Mouse (Mus musculus) heart, embryonic 13.5 days (tissue): ENCODE results near the gene Hectd3. TPM values are rescaled to one million over a fixed set of nuclear protein-coding genes. Genes with fewer than 3 reads are reported as not detected.

Source experiments
- ATAC-seq: fragments of 200-750 bp; cut with Nextera tagmentation; 2 replicates; pipeline ENCODE4 v1.8.0; 2017; ENCODE audit warnings: moderate TSS enrichment; ENCODE audit not compliant: insufficient number of reproducible peaks, low FRiP score, low TSS enrichment; ENCODE audit errors: extremely low read depth
- H3K27ac ChIP-seq: fragments of 300-500 bp; sonication (generic); replicated peaks from 2 replicates; pipeline ENCODE4 v1.5.1; 2015; ENCODE audit warnings: moderate library complexity, mild to moderate bottlenecking, inconsistent platforms
- H3K27me3 ChIP-seq: fragments of 300-500 bp; sonication (generic); replicated peaks from 2 replicates; pipeline ENCODE4 v1.6.1; 2015; ENCODE audit warnings: mild to moderate bottlenecking, inconsistent platforms
- H3K36me3 ChIP-seq: fragments of 300-500 bp; sonication (generic); 2 replicates; pipeline ENCODE4 v1.6.1; 2015; ENCODE audit warnings: mild to moderate bottlenecking, inconsistent platforms
- H3K4me1 ChIP-seq: fragments of 300-500 bp; sonication (generic); 2 replicates; pipeline ENCODE4 v1.6.1; 2015; ENCODE audit warnings: inconsistent platforms
- H3K4me2 ChIP-seq: fragments of 300-500 bp; sonication (generic); 2 replicates; pipeline ENCODE4 v1.6.1; 2015; ENCODE audit warnings: inconsistent platforms, mild to moderate bottlenecking, moderate library complexity
- H3K4me3 ChIP-seq: fragments of 300-500 bp; sonication (generic); 2 replicates; pipeline ENCODE4 v1.5.1; 2015; ENCODE audit warnings: moderate library complexity, mild to moderate bottlenecking, inconsistent platforms
- H3K9ac ChIP-seq: fragments of 300-500 bp; sonication (generic); 2 replicates; pipeline ENCODE4 v1.6.1; 2015; ENCODE audit warnings: inconsistent platforms, mild to moderate bottlenecking, moderate library complexity
- H3K9me3 ChIP-seq: fragments of 300-500 bp; sonication (generic); 2 replicates; pipeline ENCODE4 v1.6.1; 2016; ENCODE audit warnings: inconsistent platforms
- WGBS: fragments of 180-500 bp; shearing (Covaris S2); methylation state at CpG from one replicate; pipeline ENCODE4 v1.1.7; 2015; ENCODE audit warnings: mixed read lengths; 5-methylcytosine and 5-hydroxymethylcytosine counted together
- polyA plus RNA-seq: library from polyadenylated mRNA; unstranded; fragments of >200 nt; fragmentation: Nextera tagmentation; extraction: Ambion mirVana; gene quantifications from 2 replicates; pipeline ENCODE4 v1.2.1, GENCODE M21; 2015

The Hectd3 gene
- 5.1 and 6.0 TPM in 2 replicates for polyA plus RNA-seq

GRCm38 (mm10) chr4:116995131-116995797, at the start of gene Hectd3:
Gene Hectd3 (plus strand): TSS chr4:116995317.
- no peaks in the 10 kb centered on the region for H3K9me3 ChIP-seq
- ATAC-seq = peak; percentile 52
- H3K27ac ChIP-seq = peak within 1 kb of the TSS; percentile 75
- H3K36me3 ChIP-seq = peaks cover 40% of the 10 kb centered on the region
- peaks cover 30% of the 10 kb centered on the region for H3K4me1 ChIP-seq
- peak within 1 kb of the TSS; percentile 94 for H3K4me2 ChIP-seq
- peak within 1 kb of the TSS; percentile 93 for H3K9ac ChIP-seq
- H3K4me3 ChIP-seq = peak within 1 kb of the TSS; percentile 90
- 1% methylated on average over 58 of the region's 58 CpGs for WGBS
- H3K27me3 ChIP-seq = peaks cover 8% of the 10 kb centered on the region; the same call in 1 of the 2 replicates

- no peak for ATAC-seq
- Histone ChIP-seq H3K4me3 (no peak overlapping the region), H3K9ac (no peak overlapping the region), H3K9me3 (no peaks in the 10 kb centered on the region), H3K36me3 (no peaks in the 10 kb centered on the region), H3K27me3 (no peaks in the 10 kb centered on the region), H3K4me1 (no peaks in the 10 kb centered on the region), H3K4me2 (no peak overlapping the region), H3K27ac (no peak overlapping the region)
- 19% methylated on average over 1 of the region's 1 CpGs for WGBS
Observed at GRCm38 (mm10) chr4:116951642-116952041, 43.5 kb upstream of the Hectd3 start.

- Histone ChIP-seq H3K27ac (no peak overlapping the region), H3K36me3 (no peaks in the 10 kb centered on the region), H3K4me2 (no peak overlapping the region), H3K27me3 (no peaks in the 10 kb centered on the region), H3K9ac (no peak overlapping the region), H3K4me3 (no peak overlapping the region), H3K4me1 (no peaks in the 10 kb centered on the region), H3K9me3 (no peaks in the 10 kb centered on the region)
- no peak for ATAC-seq
- WGBS = 80% methylated on average over 7 of the region's 7 CpGs
Observed at GRCm38 (mm10) chr4:116954951-116955350, 40.2 kb upstream of the Hectd3 start.

- H3K9ac ChIP-seq = no peak overlapping the region
- no peaks in the 10 kb centered on the region for H3K9me3 ChIP-seq
- no peaks in the 10 kb centered on the region for H3K27me3 ChIP-seq
- no peak overlapping the region for H3K4me3 ChIP-seq
- no peaks in the 10 kb centered on the region for H3K4me1 ChIP-seq
- H3K4me2 ChIP-seq = no peak overlapping the region
- ATAC-seq = no peak
- no peaks in the 10 kb centered on the region for H3K36me3 ChIP-seq
- H3K27ac ChIP-seq = no peak overlapping the region
- WGBS = 59% methylated on average over 2 of the region's 2 CpGs
Observed at GRCm38 (mm10) chr4:116976503-116976902, 18.6 kb upstream of the Hectd3 start.

- WGBS = 78% methylated on average over 7 of the region's 7 CpGs
- Histone ChIP-seq H3K4me1 (peaks cover 11% of the 10 kb centered on the region), H3K4me3 (no peak overlapping the region), H3K27ac (no peak overlapping the region), H3K4me2 (no peak overlapping the region), H3K27me3 (no peaks in the 10 kb centered on the region), H3K9me3 (no peaks in the 10 kb centered on the region), H3K36me3 (peaks cover 15% of the 10 kb centered on the region), H3K9ac (no peak overlapping the region)
- ATAC-seq = no peak
Observed at GRCm38 (mm10) chr4:116985681-116986080, 9.4 kb upstream of the Hectd3 start.

- Histone ChIP-seq H3K36me3 (peaks cover 19% of the 10 kb centered on the region), H3K4me1 (peaks cover 11% of the 10 kb centered on the region), H3K27ac (no peak overlapping the region), H3K27me3 (no peaks in the 10 kb centered on the region), H3K4me3 (no peak overlapping the region), H3K9ac (no peak overlapping the region), H3K4me2 (no peak overlapping the region), H3K9me3 (no peaks in the 10 kb centered on the region)
- ATAC-seq = no peak; the same call in 1 of the 2 replicates
- 45% methylated on average over 17 of the region's 17 CpGs for WGBS
Observed at GRCm38 (mm10) chr4:116986400-116987121, 8.6 kb upstream of the Hectd3 start.

- ATAC-seq = no peak
- 68% methylated on average over 5 of the region's 5 CpGs for WGBS
- Histone ChIP-seq H3K36me3 (peaks cover 20% of the 10 kb centered on the region), H3K27ac (no peak overlapping the region), H3K4me3 (no peak overlapping the region), H3K9ac (no peak overlapping the region), H3K4me1 (peaks cover 11% of the 10 kb centered on the region), H3K4me2 (no peak overlapping the region), H3K9me3 (no peaks in the 10 kb centered on the region), H3K27me3 (no peaks in the 10 kb centered on the region)
Observed at GRCm38 (mm10) chr4:116987122-116987456, 8.0 kb upstream of the Hectd3 start.

GRCm38 (mm10) chr4:116989731-116990130, 5.4 kb upstream of the Hectd3 start:
- peaks cover 27% of the 10 kb centered on the region for H3K36me3 ChIP-seq
- H3K27ac ChIP-seq = no peak overlapping the region
- H3K9ac ChIP-seq = no peak overlapping the region
- peaks cover 28% of the 10 kb centered on the region for H3K4me1 ChIP-seq
- no peaks in the 10 kb centered on the region for H3K9me3 ChIP-seq
- 73% methylated on average over 6 of the region's 6 CpGs for WGBS
- H3K27me3 ChIP-seq = no peaks in the 10 kb centered on the region
- ATAC-seq = no peak
- H3K4me3 ChIP-seq = no peak overlapping the region
- H3K4me2 ChIP-seq = no peak overlapping the region

GRCm38 (mm10) chr4:116991366-116991765, 3.8 kb upstream of the Hectd3 start:
- Histone ChIP-seq H3K4me2 (peak overlapping the region; percentile 94; the same call in 1 of the 2 replicates), H3K4me3 (peak overlapping the region; percentile 3; the same call in 1 of the 2 replicates), H3K9ac (no peak overlapping the region), H3K4me1 (peaks cover 36% of the 10 kb centered on the region), H3K27me3 (peaks cover 3% of the 10 kb centered on the region; the same call in 1 of the 2 replicates), H3K27ac (no peak overlapping the region), H3K9me3 (no peaks in the 10 kb centered on the region), H3K36me3 (peaks cover 27% of the 10 kb centered on the region)
- no peak for ATAC-seq
- WGBS = 12% methylated on average over 7 of the region's 7 CpGs

GRCm38 (mm10) chr4:116993672-116994621, 1.2 kb upstream of the Hectd3 start, which contains the start of gene Urod:
Gene Urod (minus strand): TSS chr4:116994413.
- under 1% methylated on average over 38 of the region's 38 CpGs for WGBS
- ATAC-seq = peak; percentile 90
- H3K4me2 ChIP-seq = peak within 1 kb of the TSS; percentile 94
- H3K4me3 ChIP-seq = peak within 1 kb of the TSS; percentile 90
- peaks cover 8% of the 10 kb centered on the region; the same call in 1 of the 2 replicates for H3K27me3 ChIP-seq
- H3K36me3 ChIP-seq = peaks cover 37% of the 10 kb centered on the region
- no peaks in the 10 kb centered on the region for H3K9me3 ChIP-seq
- peak within 1 kb of the TSS; percentile 75 for H3K27ac ChIP-seq
- H3K9ac ChIP-seq = peak within 1 kb of the TSS; percentile 93
- peaks cover 30% of the 10 kb centered on the region for H3K4me1 ChIP-seq

GRCm38 (mm10) chr4:116995798-116996135, 650 bp downstream of the Hectd3 start:
- Histone ChIP-seq H3K27me3 (peaks cover 8% of the 10 kb centered on the region; the same call in 1 of the 2 replicates), H3K27ac (peak overlapping the region; percentile 75), H3K9me3 (no peaks in the 10 kb centered on the region), H3K36me3 (peaks cover 40% of the 10 kb centered on the region), H3K9ac (peak overlapping the region; percentile 93), H3K4me2 (peak overlapping the region; percentile 94), H3K4me3 (peak overlapping the region; percentile 90), H3K4me1 (peaks cover 30% of the 10 kb centered on the region)
- WGBS = under 1% methylated on average over 16 of the region's 16 CpGs
- ATAC-seq = no peak
